1 mouse cellular context compared by ENCODE assay signal in genomic region chr16:23224671-23225068, GRCm38 (mm10).
TF ChIP-seq lines count a peak whose summit lies in the region.

Gene St6gal1 (plus strand): TSS chr16:23224740.

TF ChIP-seq in CH12.LX, 34 proteins besides CTCF, POLR2A, EP300 and RAD21 (continued from another document):
- TF ChIP-seq JUN (IDR thresholded peaks at IDR 0.05; ENCODE audit: insufficient read depth, low read depth, low read length) (no peak), CHD2 (IDR thresholded peaks at IDR 0.05; ENCODE audit: low read length) (0 out of 2 replicates have a peak, but pooled peaks have one; percentile 32), BHLHE40 (IDR thresholded peaks at IDR 0.05; ENCODE audit: low read depth, low read length) (peak; percentile 42; the same call in 1 of the 2 replicates), JUND (conservative IDR thresholded peaks at IDR 0.05; ENCODE audit: low read depth, low read length) (no peak), NRF1 (IDR thresholded peaks at IDR 0.05; ENCODE audit: low read depth, low read length) (no peak), NELFE (IDR thresholded peaks at IDR 0.05; ENCODE audit: low read depth, low read length) (peak; percentile 38), RCOR1 (conservative IDR thresholded peaks at IDR 0.05; ENCODE audit: low read depth, low read length) (no peak), MAZ (IDR thresholded peaks at IDR 0.05; ENCODE audit: low read depth, low read length) (no peak), KAT2A (IDR thresholded peaks at IDR 0.05; ENCODE audit: insufficient replicate concordance, low read length) (no peak), POLR2AphosphoS2 (IDR thresholded peaks at IDR 0.05; ENCODE audit: low read depth, low read length) (no peak), ZC3H11A (IDR thresholded peaks at IDR 0.05; ENCODE audit: low read depth, low read length) (peak; percentile 18; the same call in 1 of the 2 replicates), HCFC1 (IDR thresholded peaks at IDR 0.05; ENCODE audit: low read depth, low read length) (peak; percentile 31; the same call in 1 of the 2 replicates), ZKSCAN1 (IDR thresholded peaks at IDR 0.05; ENCODE audit: borderline replicate concordance, low read depth, low read length) (no peak), SIN3A (IDR thresholded peaks at IDR 0.05; ENCODE audit: low read length) (no peak; the same call in 1 of the 2 replicates), PAX5 (IDR thresholded peaks at IDR 0.05; ENCODE audit: low read length) (no peak), MEF2A (IDR thresholded peaks at IDR 0.05; ENCODE audit: borderline replicate concordance, low read depth, low read length) (peak; percentile 35; the same call in 1 of the 2 replicates)
